Mouse (Mus musculus) frontal cortex, postnatal 36 days (tissue): ENCODE measurements around the gene Rpl19.

Experiments used
- DNase-seq, 2 experiments: peaks; one replicate each; pipeline ENCODE4 v3.0.0; 2022; ENCODE audit warnings: low spot score in 2 of 2

The Rpl19 gene

DNA sequence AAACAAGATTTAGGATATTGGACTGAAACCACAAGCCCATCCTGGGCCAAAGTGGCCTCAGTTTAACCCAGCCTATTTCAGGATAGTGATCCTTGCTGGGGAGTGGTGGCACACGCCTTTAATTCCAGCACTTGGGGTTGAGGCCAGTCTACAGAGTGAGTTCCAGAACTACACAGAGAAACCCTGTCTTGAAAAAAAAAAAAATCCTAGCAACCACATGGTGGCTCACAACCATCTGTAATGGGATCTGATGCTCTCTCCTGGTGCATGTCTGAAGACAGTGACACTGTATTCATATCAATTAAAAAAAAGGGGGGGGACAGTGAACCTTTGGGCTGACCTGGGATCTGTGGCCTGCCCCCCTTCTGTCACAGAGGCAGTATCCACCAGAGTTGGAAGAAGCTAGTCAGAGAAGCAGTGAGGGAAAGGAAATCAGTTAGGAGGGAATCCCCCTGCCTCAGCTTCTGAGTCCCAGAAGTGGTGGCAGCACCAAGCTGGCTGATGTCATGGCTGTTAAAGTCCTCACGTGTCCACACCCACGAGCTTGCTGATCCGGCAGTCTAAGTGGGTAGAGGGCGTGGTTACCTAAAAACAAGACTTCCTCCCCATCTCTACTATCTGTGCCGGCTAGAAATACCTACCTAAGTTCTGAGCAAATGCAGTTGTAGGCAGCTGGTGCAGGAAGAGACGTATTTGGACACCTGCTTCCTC, 27.5 kb upstream of the Rpl19 start:
- no peak for DNase-seq

DNA sequence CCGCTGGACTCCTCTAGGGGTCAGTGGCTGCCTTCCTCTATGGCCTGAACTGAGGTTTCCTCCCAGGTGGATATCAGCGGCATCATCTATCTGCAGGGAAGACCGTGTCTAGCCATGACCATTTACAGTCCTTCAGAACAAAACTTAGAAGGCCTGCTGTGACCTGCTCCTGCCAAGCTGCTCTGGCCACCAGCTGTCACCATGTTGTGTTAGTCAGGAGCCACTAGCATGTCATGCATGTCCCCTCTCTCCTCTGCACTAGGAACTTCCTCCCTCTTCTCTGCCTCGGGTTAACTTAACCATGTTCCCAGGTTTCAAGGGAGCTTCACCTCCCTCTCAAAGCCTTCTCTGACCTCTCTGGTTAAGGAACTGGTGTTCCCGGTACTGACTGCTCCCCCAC, 26.8 kb upstream of the Rpl19 start:
- DNase-seq: no peak

DNA sequence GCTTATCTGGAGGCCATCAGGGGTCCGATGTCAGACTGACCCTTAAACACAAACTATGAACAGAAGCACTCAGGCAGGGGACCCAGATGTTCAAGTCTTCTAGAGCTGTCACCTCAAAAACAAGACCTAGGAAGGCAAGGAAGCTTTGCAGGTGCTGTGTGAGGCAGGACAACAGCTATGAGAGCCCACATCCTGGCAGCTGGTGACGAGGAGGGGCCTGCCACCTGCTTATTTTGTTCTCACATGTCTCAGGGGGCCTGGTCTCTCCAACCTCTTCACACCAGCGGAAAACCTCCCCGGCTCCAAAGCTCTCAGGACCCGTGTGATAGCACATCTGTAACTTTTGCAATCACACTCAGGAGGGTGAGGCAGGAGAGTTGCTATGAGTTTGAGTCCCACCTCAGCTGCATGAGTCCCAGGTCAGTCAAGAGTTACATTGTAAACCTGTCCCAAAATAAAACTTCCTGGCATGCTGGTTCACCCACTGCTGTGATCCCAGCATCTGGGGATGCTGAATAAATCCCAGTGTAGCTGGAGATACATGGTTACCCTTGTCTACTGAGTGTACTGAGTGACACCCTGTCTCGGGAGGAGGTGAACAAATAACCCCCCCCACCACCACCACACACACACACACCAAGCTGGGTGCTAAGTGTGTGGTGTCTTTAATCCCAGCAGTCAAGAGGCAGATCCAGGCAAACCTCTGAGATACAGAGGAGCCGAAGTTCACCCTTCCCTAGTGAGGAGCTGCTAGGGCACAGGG, 26.0 kb upstream of the Rpl19 start:
- no peak for DNase-seq

DNA sequence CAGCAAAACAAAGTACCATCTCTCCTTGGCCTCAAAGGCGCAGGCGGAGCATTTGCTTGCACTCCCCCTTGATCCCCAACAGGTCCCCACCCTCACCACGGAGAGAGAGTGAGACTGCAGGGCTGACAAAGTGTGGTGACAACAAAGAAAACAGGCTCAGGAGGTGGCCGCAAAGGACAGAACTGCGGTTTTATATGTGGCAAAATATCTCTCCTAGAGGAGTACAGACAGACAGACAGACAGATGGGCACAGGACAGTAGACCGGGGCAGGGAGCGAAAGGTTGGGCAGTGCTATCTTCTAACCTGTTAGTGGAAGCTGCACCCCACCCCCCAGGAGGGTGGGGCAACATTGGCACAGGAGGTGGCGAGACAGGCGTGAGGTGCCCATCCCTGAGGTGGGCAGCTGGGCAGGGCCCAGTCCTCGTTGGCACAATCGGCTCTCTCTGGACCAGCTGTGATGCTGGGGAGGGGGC, 25.1 kb upstream of the Rpl19 start:
- no peak for DNase-seq

DNA sequence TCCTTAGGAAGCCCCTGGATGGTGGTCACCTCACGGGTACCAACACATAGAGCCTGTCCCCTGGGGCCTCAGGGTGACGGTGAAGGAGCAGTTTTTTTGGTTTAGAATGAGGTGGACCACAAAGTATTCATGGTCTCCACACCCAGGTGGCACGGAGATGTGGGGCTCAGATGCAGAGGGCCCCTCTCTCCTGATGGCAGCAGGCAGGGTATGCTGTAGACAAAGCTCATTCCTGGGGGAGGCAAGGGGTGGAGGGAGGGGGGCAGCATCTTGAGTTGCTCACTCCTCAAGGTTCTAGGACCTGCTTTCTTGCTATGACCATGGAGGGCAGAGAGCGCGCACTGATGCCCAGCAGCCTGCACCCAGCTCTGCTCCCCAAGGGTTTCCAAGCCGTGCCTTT, 24.5 kb upstream of the Rpl19 start:
- DNase-seq: no peak

DNA sequence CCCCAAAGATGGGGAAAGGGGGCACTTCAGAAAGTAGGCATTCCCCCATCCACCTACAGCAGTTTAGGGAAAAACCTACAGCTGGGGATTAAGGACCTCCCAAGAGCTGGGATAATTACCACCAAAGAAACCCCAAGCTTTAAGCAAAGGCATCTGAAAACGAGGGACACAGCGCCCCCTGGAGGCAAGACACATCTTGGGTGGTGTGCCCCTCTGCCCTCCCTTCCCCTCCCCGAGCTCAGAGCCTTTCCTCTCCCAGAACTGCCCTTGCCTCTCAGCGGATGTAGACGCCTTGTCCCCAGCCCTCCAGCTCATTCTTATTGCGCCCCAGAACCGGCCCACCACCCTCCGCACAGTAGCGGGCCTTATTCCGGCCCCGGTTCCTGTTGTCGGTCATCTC, 23.9 kb upstream of the Rpl19 start:
- DNase-seq: no peak

DNA sequence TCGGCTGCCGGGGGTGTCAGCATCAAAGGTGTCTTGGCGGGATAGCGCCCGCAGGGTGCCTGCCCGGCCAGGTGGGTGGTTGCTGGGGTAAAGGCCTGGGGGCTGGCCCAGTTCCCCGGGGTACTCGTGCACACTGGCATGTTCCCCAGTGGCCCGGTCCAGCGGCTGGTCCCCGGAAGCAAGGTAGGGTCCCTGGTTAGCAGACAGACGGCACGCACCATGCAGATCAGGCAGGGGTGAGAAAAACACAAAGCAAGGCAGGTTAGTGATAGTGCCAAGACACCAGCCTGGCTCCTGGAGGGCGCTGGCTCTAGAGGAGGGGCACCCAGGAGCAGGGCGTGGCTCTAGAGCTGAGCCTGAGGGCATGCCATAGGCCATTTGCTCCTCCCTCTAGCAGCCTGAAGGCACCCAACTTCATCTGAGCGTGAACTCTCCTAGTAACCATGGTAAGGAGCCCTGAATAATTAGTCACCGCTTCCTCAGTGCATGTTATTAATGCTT, 23.3 kb upstream of the Rpl19 start:
- no peak for DNase-seq

DNA sequence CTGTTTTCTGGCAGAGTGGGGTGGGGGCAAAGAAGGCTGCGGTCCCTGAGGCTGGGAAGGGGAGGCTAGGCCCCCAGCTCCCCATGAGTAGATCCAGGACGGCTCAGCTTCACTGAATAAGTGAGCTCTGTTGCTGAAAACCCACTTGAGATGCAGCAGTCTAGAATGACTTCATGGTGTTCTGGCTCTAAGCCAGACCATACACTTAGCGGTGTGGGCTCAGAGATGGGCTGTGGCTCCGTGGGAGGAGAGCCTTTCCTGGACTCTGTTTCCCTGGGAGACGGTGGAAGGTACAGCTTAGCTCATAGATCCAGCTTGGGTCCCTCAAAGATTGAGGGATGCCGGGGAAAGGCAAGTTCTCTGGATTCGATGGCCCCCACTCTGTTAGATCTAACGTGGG, 22.3 kb upstream of the Rpl19 start:
- peak in 1 of 2 experiments; percentile 77 for DNase-seq

DNA sequence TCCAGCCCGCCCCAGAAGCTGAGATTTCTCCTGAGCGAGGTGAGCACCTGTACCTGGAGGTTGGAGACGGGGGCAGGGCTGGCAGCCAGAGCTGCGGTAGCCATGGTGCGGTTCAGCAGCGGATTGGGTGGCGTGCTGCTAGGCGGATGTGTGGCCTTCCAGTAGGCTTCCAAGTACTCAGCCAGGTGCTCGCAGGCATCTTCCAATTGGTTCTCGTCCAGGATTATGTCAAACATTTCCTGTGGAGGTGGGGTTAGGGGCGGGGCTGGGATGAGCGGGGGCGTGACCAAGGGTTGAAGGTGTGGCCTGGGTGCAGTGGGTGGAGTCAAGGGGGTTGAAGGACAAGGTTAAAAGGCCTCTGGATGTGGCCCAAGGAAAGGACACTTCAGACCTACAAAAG, 21.4 kb upstream of the Rpl19 start:
- DNase-seq: no peak

DNA sequence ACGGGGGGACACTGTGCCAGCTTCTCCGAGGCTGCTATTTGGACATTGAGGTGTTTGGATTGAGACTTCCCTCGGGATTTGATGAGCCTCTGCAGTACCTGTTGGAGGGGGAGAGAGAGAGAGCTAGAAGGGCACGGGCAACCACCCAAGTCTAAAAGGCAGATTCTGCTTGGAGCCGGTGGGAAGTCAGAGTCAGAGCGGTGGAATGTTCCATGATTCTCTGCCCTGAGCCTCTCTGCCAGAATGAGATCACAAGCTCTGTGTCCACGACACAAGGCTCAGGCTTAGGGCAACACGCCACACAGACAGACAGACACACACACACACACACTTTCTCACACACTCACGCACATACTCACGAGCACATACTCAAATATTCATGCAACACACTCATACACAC, 20.8 kb upstream of the Rpl19 start:
- no peak for DNase-seq

DNA sequence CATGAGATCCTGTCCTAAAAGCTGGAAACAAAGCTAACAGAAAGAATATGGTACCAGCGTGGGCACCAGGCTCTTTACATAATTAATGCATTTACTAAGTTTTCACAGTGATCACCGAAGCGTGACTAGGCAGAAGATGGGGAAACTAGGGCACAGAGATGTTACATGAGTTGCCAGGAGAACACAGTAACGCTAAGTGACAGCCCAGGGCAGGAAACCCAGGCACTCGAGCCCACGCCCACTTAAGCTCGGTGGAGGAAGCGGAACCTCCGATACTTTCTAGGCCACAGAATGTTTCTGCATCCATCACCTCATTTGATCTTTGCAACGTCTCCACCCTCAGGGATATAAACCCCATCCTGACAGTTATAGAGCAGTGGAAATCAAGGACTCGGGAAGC, 18.4 kb upstream of the Rpl19 start:
- DNase-seq: no peak

DNA sequence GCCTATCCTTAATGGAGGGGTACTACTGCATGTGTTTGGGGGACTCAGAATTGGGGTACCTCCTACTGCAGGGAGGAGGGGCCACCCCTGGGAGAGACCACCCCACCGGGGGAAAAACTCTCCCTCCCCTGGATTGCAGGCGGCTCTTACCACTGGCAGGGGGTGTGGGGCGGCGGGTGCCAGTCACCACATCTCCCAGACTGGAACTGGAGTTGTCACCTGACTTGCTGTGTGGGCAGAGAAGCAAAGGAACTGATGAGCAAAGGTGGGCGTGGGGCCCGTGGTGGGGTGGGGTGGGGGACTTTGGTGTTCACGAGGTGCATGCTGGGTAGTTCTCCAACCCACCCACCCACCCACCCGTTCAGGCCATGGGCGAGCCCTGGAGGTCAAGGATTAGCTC, 14.8 kb upstream of the Rpl19 start:
- DNase-seq: no peak

DNA sequence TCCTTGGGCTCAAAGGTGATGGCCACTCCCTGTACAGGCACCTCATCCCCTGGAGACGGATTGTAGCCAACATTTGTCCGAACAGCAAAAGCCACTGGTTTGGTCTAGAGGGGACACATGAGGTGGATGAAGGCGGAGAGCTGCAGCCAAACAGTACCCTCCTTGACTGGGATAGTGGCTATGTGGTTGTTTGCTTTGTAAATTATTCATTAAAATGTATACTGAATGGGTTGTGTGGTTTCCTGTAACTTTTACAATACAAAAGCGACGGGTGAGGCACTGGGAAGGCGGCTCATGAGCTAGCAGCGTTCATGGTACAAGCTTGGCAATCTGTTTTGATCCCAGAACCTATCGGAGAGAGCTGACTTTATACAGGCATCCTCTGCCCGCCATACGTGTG, 13.7 kb upstream of the Rpl19 start:
- DNase-seq: no peak

DNA sequence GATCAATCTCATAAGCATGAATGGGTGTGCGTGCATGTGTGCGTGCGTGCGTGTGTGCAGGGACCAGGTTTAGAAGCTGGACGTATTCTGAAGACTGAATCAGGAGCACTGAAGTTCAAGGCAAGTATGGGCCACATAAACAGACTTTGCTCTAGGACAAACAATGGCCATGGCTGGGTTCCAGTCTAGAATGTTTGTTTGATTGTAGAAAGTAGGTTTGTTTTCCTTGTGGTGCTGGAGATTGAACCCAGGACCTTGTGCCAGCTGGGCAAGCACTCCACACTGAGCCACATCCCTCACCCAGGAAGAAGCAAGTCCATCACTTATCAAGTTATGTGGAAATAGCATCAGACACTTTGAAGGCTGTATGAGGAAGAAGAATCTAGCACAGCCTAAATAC, 10.3 kb upstream of the Rpl19 start:
- no peak for DNase-seq

DNA sequence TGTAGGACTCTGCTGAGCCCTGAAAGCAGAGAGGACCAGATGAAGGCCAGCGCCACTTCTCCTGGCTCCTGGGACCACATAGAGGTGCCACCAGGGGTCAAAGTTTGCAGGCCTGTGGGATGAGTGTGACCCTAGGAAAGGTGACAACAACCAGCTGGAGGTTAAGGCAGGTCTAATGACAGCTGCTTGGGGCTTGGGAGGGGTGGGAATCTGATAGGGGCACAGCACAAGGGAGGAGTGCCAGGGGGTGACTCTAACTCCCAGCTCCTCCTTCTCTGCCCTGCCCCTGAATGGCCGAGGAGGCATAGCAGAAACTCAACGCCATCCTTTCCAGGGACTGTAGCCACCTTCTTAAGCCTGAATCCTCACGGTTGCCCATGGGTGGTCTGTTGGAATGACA, 9.7 kb upstream of the Rpl19 start:
- no peak for DNase-seq

DNA sequence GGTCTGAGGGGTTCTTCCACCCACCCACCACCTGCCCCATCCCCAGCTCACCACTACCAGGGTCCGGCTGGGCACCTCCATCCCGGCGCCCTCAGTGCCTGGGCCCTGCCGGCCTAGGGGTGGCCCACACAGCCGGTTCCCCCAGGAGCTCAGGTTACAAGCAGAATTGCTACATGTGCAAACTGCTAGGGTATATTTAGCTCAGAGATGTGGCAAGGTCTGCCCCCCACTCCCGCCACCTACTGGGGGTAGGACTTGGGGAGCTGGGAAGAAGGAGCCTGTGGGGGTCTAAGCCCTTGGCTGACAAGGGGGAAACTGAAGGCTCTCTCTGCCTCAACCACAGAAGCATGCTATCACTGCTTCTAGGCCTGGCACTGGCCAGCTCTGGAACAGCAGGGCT, 8.3 kb upstream of the Rpl19 start:
- DNase-seq: no peak

DNA sequence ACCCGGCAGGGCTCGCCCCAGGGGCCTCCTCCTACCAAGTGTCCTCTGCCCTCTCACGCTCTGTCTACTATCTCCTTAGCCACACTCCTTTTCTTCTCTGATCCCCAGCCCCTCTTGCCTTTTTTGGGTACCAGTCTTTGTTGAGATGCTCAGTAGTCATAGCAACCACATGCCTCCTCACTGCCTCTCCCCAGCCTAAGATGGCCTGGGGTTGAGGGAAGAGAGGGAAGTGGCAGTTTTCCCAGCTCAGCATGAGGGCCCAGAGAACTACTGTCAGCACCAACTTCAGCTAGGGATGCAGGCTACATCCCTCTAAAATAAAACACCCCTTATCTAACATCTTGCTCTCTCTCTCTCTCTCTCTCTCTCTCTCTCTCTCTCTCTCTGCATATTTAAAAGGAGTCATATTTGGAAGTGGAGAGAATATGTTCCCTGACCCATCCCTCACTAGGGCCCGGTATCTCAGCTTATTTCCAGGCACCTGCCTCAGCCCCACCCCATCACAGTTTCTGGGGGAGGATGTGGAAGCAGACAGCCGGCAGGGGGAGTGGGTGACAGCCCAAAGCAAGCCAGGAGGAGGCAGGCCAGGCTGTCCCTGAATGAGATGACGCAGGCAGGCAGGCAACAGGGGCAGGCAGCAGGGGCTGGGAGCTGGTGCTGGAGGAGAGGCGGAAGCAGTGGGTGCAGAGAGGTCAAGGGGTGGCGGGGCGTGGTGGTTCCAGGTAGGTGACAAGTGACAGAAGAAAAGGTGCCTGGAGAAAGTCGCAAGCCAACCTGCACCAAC, 7.5 kb upstream of the Rpl19 start:
- DNase-seq: peak; percentile 83 to 87

DNA sequence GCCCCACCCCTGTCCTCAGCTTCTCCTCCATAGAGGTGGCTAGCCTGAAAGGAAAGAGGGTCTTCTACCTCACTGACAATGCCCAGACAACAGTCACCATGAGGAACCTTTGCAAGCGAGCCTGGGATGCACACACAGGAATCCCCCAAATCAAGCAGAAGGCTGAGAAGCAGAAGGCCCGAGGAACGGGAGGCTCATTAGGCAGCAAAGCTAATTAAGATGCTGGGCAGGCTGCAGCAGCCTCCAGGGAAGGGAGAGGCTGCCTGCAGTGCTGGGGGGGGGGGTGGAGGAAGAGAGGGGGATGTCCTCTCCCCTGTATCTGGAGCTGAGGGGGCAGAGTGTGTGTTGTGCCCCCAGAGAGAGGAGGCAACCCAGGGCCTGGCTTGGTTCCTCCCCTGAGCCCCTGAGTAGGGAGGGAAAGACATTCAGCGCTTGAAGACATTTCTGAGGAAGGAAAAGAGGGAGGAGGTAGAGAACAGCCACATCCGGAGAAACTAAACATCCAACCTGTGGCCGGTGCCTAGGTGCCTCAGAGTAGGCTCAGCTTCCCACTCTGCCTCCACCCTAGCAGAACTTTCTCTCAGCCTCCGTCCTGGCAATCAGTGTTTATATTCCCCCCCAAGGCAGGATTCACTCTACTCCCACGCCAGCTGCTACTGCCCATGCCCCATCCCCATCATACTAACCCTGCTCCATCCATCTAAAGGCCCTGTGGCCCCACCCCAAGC, 6.5 kb upstream of the Rpl19 start:
- DNase-seq: no peak

DNA sequence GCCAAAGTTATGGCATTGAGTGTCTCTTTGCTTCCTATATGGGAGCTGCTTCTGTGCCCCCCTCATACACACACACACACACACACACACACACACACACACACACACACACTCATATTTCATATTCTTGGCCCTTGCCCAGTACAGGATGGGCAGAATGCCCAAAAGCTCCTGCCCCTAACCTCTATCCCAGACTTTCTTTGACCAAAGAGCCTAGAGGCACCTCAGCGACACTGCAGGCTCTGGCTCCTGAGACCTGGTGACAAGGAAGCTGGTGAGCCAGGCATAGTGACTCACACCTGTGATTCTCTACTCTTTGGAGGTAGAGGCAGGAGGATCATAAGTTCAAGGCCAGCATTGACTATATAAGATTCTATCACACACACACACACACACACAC, 5.8 kb upstream of the Rpl19 start:
- no peak for DNase-seq

DNA sequence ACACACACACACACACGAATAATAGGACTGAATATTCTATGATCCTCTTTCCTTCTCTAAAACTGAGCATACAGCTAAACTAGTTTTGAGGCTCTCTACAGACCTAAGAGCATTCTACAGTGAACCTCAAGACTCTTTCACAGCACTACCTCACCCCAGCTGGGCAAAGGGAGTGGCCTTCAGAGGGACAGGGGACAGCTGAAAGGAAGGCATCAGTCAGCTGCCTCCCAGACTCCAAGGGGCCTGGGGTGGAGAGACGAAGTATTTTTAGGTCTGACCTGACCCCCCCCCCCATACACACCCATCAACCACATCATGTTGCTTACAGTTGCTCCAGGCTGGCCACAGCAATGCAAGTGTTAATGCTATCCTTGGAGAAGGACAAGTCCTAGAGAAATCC, 5.4 kb upstream of the Rpl19 start:
- DNase-seq: no peak

DNA sequence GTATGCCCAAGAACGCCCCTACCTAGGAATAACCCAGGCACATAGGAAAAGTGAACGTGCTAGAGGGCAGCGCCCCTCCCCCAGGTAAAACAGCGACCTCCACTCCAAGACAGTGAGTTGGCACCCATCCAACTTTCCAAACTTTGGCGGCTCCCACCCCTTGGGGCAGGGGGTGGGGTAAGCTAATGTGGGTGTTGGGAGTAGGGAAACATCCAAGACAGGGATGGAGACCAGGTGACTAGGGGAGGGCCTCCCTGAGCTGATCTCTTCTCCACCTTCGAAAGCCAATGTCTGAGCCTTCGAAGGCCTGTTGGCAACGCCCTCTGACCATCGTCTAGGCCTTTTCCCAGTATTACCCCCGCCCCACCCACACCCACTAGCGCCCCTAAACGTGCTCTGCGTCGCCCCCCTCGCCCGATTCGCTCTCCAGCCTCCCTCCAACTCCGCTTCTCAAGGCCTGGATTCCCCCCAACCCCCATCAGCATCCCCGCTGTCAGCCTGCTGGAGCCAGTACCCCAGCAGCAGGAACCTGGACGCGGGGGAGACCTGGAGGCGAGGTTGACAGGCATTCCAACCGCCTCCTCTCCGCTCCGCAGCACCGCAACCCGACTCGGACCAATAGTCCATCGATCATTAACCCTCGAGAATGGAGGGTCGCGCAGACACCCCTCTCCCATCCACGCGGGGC, 4.8 kb upstream of the Rpl19 start:
- no peak for DNase-seq

DNA sequence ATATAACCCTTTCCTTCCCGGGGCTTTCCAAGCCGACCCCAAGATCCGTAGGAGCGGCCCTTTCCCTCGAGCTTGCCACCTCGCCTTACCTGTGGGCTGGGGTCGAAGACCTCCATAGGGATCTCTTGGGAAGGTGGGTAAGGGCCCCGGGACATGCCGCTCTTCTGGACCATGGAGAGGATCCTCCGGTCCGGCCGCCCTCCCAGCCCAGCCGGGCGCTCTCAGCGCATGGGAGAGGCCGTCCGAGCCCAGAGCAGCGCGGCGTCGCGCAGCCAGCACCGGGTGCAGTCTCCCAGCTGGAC, 4.3 kb upstream of the Rpl19 start:
- DNase-seq: no peak
